Comparison of ENCODE assay signal across 9 mouse cellular contexts in the genomic region with DNA sequence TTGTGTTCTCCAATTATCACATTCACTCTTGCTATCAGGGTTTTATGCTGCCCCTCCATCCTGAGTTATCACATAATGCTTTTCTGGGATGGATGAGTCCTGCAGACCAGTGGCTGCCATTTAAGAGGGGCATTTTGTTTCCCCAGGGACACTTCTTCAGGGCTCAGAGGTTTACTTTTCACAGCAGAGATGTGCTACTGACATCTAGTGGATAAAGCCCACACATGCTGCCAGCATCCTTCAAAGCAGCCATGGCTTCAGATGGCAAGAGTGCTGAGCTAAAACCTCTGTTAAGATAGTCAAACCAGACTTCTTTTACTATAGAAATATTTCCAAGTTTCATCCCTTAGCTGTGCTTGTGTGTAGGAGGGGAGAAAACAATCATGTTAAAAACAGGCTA. TPM values are rescaled to one million over a fixed set of nuclear protein-coding genes. Genes with fewer than 3 reads are reported as not detected.
DNase-seq lines count a peak whose midpoint lies in the region; ATAC-seq and TF ChIP-seq lines count a peak whose summit lies in the region.
"Had no signal": no experiment of that assay in that cellular context is flagged by ENCODE, and none has a peak within 500 bp of the region (broad histone marks: within the 10 kb centered on the region; RNA-seq: fewer than 3 reads in every experiment).

No protein-coding gene starts in this region.

- H3K9me3 ChIP-seq in midbrain, postnatal 0 days (ENCODE audit: low read length), result no peaks in the 10 kb centered on the region
- H3K9me3 ChIP-seq in midbrain, embryonic 15.5 days, result no peaks in the 10 kb centered on the region
- no peaks in the 10 kb centered on the region for H3K9me3 ChIP-seq in hindbrain, embryonic 14.5 days (ENCODE audit: control insufficient read depth, low read length)
- H3K9me3 ChIP-seq in midbrain, embryonic 13.5 days, result no peaks in the 10 kb centered on the region
- H3K9me3 ChIP-seq: liver, embryonic 15.5 days had no signal

- H3K4me3 ChIP-seq in heart, adult 2 months, result no peak overlapping the region
- H3K4me3 ChIP-seq in midbrain, postnatal 0 days (ENCODE audit: low read depth, low read length), result no peak overlapping the region
- no peak overlapping the region for H3K4me3 ChIP-seq in midbrain, embryonic 15.5 days
- no peak overlapping the region for H3K4me3 ChIP-seq in hindbrain, embryonic 14.5 days (replicated peaks; ENCODE audit: low read length)
- no peak overlapping the region for H3K4me3 ChIP-seq in midbrain, embryonic 13.5 days (replicated peaks)
- H3K4me3 ChIP-seq: liver, embryonic 15.5 days had no signal

- no peak for TF ChIP-seq EP300 in heart, adult 2 months (IDR thresholded peaks at IDR 0.05; ENCODE audit: insufficient read depth, low read depth, low read length)

- H3K4me1 ChIP-seq in heart, adult 2 months (ENCODE audit: control insufficient read depth, insufficient read depth, low read length), result no peaks in the 10 kb centered on the region
- no peaks in the 10 kb centered on the region for H3K4me1 ChIP-seq in midbrain, postnatal 0 days (ENCODE audit: insufficient read depth, low read length)
- no peaks in the 10 kb centered on the region for H3K4me1 ChIP-seq in midbrain, embryonic 15.5 days
- no peaks in the 10 kb centered on the region for H3K4me1 ChIP-seq in hindbrain, embryonic 14.5 days (replicated peaks; ENCODE audit: control insufficient read depth, insufficient read depth, low read length)
- no peaks in the 10 kb centered on the region for H3K4me1 ChIP-seq in midbrain, embryonic 13.5 days (replicated peaks)
- H3K4me1 ChIP-seq: liver, embryonic 15.5 days had no signal

- intact Hi-C loops in heart, adult 2 months (cut with DNase I), result no loop called here

- H3K36me3 ChIP-seq in heart, adult 2 months (ENCODE audit: control insufficient read depth, insufficient read depth, low read length), result no peaks in the 10 kb centered on the region
- H3K36me3 ChIP-seq in midbrain, postnatal 0 days (ENCODE audit: insufficient read depth, low read length), result no peaks in the 10 kb centered on the region
- H3K36me3 ChIP-seq in midbrain, embryonic 15.5 days (replicated peaks), result no peaks in the 10 kb centered on the region
- H3K36me3 ChIP-seq in hindbrain, embryonic 14.5 days (replicated peaks; ENCODE audit: control insufficient read depth, insufficient read depth), result no peaks in the 10 kb centered on the region
- H3K36me3 ChIP-seq in midbrain, embryonic 13.5 days, result no peaks in the 10 kb centered on the region
- H3K36me3 ChIP-seq: liver, embryonic 15.5 days had no signal

- no peaks in the 10 kb centered on the region for H3K27me3 ChIP-seq in heart, adult 2 months (ENCODE audit: control insufficient read depth, insufficient read depth, low read length)
- no peaks in the 10 kb centered on the region for H3K27me3 ChIP-seq in midbrain, postnatal 0 days (ENCODE audit: insufficient read depth, low read length)
- no peaks in the 10 kb centered on the region for H3K27me3 ChIP-seq in midbrain, embryonic 15.5 days (replicated peaks)
- no peaks in the 10 kb centered on the region for H3K27me3 ChIP-seq in hindbrain, embryonic 14.5 days (ENCODE audit: control insufficient read depth, insufficient read depth, low read length)
- H3K27me3 ChIP-seq in midbrain, embryonic 13.5 days, result no peaks in the 10 kb centered on the region
- H3K27me3 ChIP-seq: liver, embryonic 15.5 days had no signal

- no peak for DNase-seq in heart, adult 2 months
- no peak for DNase-seq in heart, adult 18-20 months
- peak; percentile 56 for DNase-seq in midbrain, postnatal 0 days (ENCODE audit: low spot score)
- peak; percentile 44 for DNase-seq in hindbrain, embryonic 14.5 days (ENCODE audit: low spot score)
- no peak for DNase-seq in thymus, postnatal 14 days
- no peak for DNase-seq in thymus, adult 18-20 months

- TF ChIP-seq CTCF in heart, adult 2 months (IDR thresholded peaks at IDR 0.05), result peak; percentile 64
- TF ChIP-seq CTCF in midbrain, postnatal 0 days (IDR thresholded peaks at IDR 0.05), result peak; percentile 73

- H3K4me2 ChIP-seq in midbrain, postnatal 0 days (ENCODE audit: low read depth, low read length, poor library complexity, severe bottlenecking), result no peak overlapping the region
- no peak overlapping the region for H3K4me2 ChIP-seq in midbrain, embryonic 15.5 days
- no peak overlapping the region for H3K4me2 ChIP-seq in hindbrain, embryonic 14.5 days (replicated peaks)
- H3K4me2 ChIP-seq in midbrain, embryonic 13.5 days (replicated peaks), result no peak overlapping the region
- H3K4me2 ChIP-seq: liver, embryonic 15.5 days had no signal

- TF ChIP-seq POLR2A in heart, adult 2 months (IDR thresholded peaks at IDR 0.05; ENCODE audit: insufficient read depth, low read depth, low read length), result no peak

- H3K79me2 ChIP-seq in heart, adult 2 months (replicated peaks; ENCODE audit: control insufficient read depth, insufficient read depth, low read length), result no peaks in the 10 kb centered on the region

- no peak overlapping the region for H3K27ac ChIP-seq in heart, adult 2 months
- H3K27ac ChIP-seq in midbrain, postnatal 0 days (ENCODE audit: low read depth, low read length), result no peak overlapping the region
- no peak overlapping the region for H3K27ac ChIP-seq in midbrain, embryonic 15.5 days
- H3K27ac ChIP-seq in hindbrain, embryonic 14.5 days, result no peak overlapping the region
- no peak overlapping the region for H3K27ac ChIP-seq in midbrain, embryonic 13.5 days
- H3K27ac ChIP-seq: liver, embryonic 15.5 days had no signal

- no peak overlapping the region for H3K9ac ChIP-seq in heart, adult 2 months (ENCODE audit: low read depth, low read length)
- H3K9ac ChIP-seq in midbrain, postnatal 0 days (replicated peaks; ENCODE audit: low read length, poor library complexity, severe bottlenecking), result no peak overlapping the region
- H3K9ac ChIP-seq in midbrain, embryonic 15.5 days, result no peak overlapping the region
- H3K9ac ChIP-seq in hindbrain, embryonic 14.5 days, result no peak overlapping the region
- H3K9ac ChIP-seq in midbrain, embryonic 13.5 days (replicated peaks), result no peak overlapping the region
- H3K9ac ChIP-seq: liver, embryonic 15.5 days had no signal

- no peak for ATAC-seq in midbrain, postnatal 0 days (ENCODE audit: low FRiP score)
- no peak for ATAC-seq in midbrain, embryonic 15.5 days (replicated peaks)
- no peak for ATAC-seq in hindbrain, embryonic 14.5 days (ENCODE audit: low FRiP score)
- ATAC-seq in midbrain, embryonic 13.5 days, result no peak

RNA-seq across cellular contexts. Expression of a gene that starts 8.7 kb away (rescaled TPM):
- total RNA-seq in heart, adult 2 months (2021), result 1 to 10 TPM; 1.8 TPM
- 1.3 and 2.0 TPM in 2 replicates for polyA plus RNA-seq in heart, adult 2 months (2012; rRNA removed)
- 1 to 10 TPM; 1.7 to 2.0 TPM for total RNA-seq in heart, adult 18-20 months (2021)
- 0.33 and 0.52 TPM in 2 replicates for total RNA-seq in midbrain, postnatal 0 days (2014; rRNA removed)
- polyA plus RNA-seq in midbrain, postnatal 0 days (2015; fragmentation: Nextera tagmentation; extraction: Ambion mirVana), result 0.33 and 0.44 TPM in 2 replicates
- polyA plus RNA-seq in midbrain, embryonic 15.5 days (2015; fragmentation: Nextera tagmentation; extraction: Ambion mirVana), result 0.23 and 0.36 TPM in 2 replicates
- 0.41 and 0.67 TPM in 2 replicates for polyA plus RNA-seq in hindbrain, embryonic 14.5 days (2014; fragmentation: Nextera tagmentation; extraction: Ambion mirVana)
- 0.21 and 0.36 TPM in 2 replicates for polyA plus RNA-seq in midbrain, embryonic 13.5 days (2015; fragmentation: Nextera tagmentation; extraction: Ambion mirVana)

Comparison
In these comparisons a context has a peak if more than half of its experiments do, and no peak if none do; other contexts are left out.
1. DNase-seq: peak in midbrain, postnatal 0 days (single experiment) and hindbrain, embryonic 14.5 days (single experiment); none in heart, adult 2 months (0 of 2), heart, adult 18-20 months (0 of 2), thymus, postnatal 14 days (single experiment) and thymus, adult 18-20 months (0 of 2).